8 mouse cellular contexts compared by ENCODE assay signal in genomic region chr4:88515711-88516211, GRCm38 (mm10). TPM values are rescaled to one million over a fixed set of nuclear protein-coding genes. Genes with fewer than 3 reads are reported as not detected.
DNase-seq lines count a peak whose midpoint lies in the region; ATAC-seq and TF ChIP-seq lines count a peak whose summit lies in the region.

No protein-coding gene starts in this region.

- no peaks in the 10 kb centered on the region for H3K27me3 ChIP-seq in Patski
- H3K27me3 ChIP-seq in heart, embryonic 10.5 days (ENCODE audit: insufficient read depth, poor library complexity, severe bottlenecking) = no peaks in the 10 kb centered on the region

- no peak for TF ChIP-seq CTCF in Patski (IDR thresholded peaks at IDR 0.05)

- ATAC-seq in Patski = peak; percentile 95
- ATAC-seq in megakaryocyte progenitor cell, adult 5-6 weeks (replicated peaks; ENCODE audit: poor library complexity) = peak; percentile 54

- CTCF ChIA-PET in Patski (lab: Charles Lee) = interaction anchor here (0.9 to 2.2 kb wide), 6 partner anchors 7 to 119 kb away, joined by 3 to 9 read pairs (median 3); partner anchors contain the start of gene Ifnb1

- H3K36me3 ChIP-seq in heart, embryonic 10.5 days = no peaks in the 10 kb centered on the region

- POLR2A ChIA-PET in Patski (lab: Charles Lee) = no interaction called here

- peak; percentile 11 to 17 for DNase-seq in left cerebral cortex, adult 18-20 months (ENCODE audit: low spot score in 2 of 2)
- no peak for DNase-seq in left cerebral cortex, adult 11 months (ENCODE audit: low spot score)
- peak; percentile 84 for DNase-seq in Patski (ENCODE audit: low read depth, low spot score)
- DNase-seq in heart, embryonic 10.5 days (ENCODE audit: low spot score) = peak; percentile 85
- DNase-seq in kidney, postnatal 14 days = peak; percentile 58
- DNase-seq in natural killer cell, adult 2 months (ENCODE audit: low spot score in 2 of 2) = no peak
- DNase-seq in right cerebral cortex, postnatal 14 days = no peak

- peak overlapping the region; percentile 40 for H3K4me3 ChIP-seq in heart, embryonic 10.5 days

- peaks cover 20% of the 10 kb centered on the region for H3K4me1 ChIP-seq in heart, embryonic 10.5 days

- H3K27ac ChIP-seq in heart, embryonic 10.5 days = peak overlapping the region; percentile 77; the same call in 1 of the 2 replicates

- WGBS in heart, embryonic 10.5 days = 9% methylated on average over 4 of the region's 4 CpGs

- H3K9me3 ChIP-seq in heart, embryonic 10.5 days = no peaks in the 10 kb centered on the region

- in situ Hi-C loops in Patski (cut with MboI; ENCODE audit: low pct_unique_long_range_greater_than_20kb) = no loop called here

RNA-seq across cellular contexts. Expression of gene Ifnb1, which starts 6.8 kb away (rescaled TPM):
- total RNA-seq in left cerebral cortex, adult 18-20 months (2021) = not detected
- not detected for polyA plus RNA-seq in Patski (2021)
- polyA plus RNA-seq in heart, embryonic 10.5 days (2016; fragmentation: Nextera tagmentation; extraction: Ambion mirVana) = not detected in 2 replicates
- 0.95 TPM in 1 of 2 replicates, not detected in the other for total RNA-seq in megakaryocyte progenitor cell, adult 5-6 weeks (2015)
- not detected in 2 replicates for total RNA-seq in megakaryocyte progenitor cell, adult 5-6 weeks (2017)

RNA-seq across cellular contexts. Expression of gene Ifna15, which starts 42.3 kb away (rescaled TPM):
- not detected for total RNA-seq in left cerebral cortex, adult 18-20 months (2021)
- not detected for polyA plus RNA-seq in Patski (2021)
- polyA plus RNA-seq in heart, embryonic 10.5 days (2016; fragmentation: Nextera tagmentation; extraction: Ambion mirVana) = not detected in 2 replicates
- not detected in 2 replicates for total RNA-seq in megakaryocyte progenitor cell, adult 5-6 weeks (2015)
- not detected in 2 replicates for total RNA-seq in megakaryocyte progenitor cell, adult 5-6 weeks (2017)

RNA-seq across cellular contexts. Expression of gene Ifna14, which starts 55.8 kb away (rescaled TPM):
- total RNA-seq in left cerebral cortex, adult 18-20 months (2021) = not detected
- not detected for polyA plus RNA-seq in Patski (2021)
- not detected in 2 replicates for polyA plus RNA-seq in heart, embryonic 10.5 days (2016; fragmentation: Nextera tagmentation; extraction: Ambion mirVana)
- total RNA-seq in megakaryocyte progenitor cell, adult 5-6 weeks (2015) = not detected in 2 replicates
- total RNA-seq in megakaryocyte progenitor cell, adult 5-6 weeks (2017) = not detected in 2 replicates

Comparison
In these comparisons a context has a peak if more than half of its experiments do, and no peak if none do; other contexts are left out.
1. DNase-seq: peak in left cerebral cortex, adult 18-20 months (2 of 2), Patski (single experiment), heart, embryonic 10.5 days (single experiment) and kidney, postnatal 14 days (single experiment); none in left cerebral cortex, adult 11 months (single experiment), natural killer cell, adult 2 months (0 of 2) and right cerebral cortex, postnatal 14 days (single experiment).